Mouse (Mus musculus) neural tube, embryonic 14.5 days (tissue): ENCODE measurements at regions not wholly inside any gene's neighbourhood (a gene's known extent, or its start where the extent isn't known, plus 50 kb on each side); places are given as distances from the start of the nearest gene placed in this dataset.

Source experiments
- ATAC-seq: fragments of 200-750 bp; cut with Nextera tagmentation; 2 replicates; pipeline ENCODE4 v1.8.0; 2017; ENCODE audit warnings: low read depth, mild to moderate bottlenecking, moderate TSS enrichment, moderate library complexity
- H3K27ac ChIP-seq: fragments of 300-500 bp; sonication (generic); 2 replicates; pipeline ENCODE4 v1.5.1; 2014; ENCODE audit warnings: low read depth, mild to moderate bottlenecking, control low read depth, low read length, moderate library complexity, mixed read lengths
- H3K27me3 ChIP-seq: fragments of 300-500 bp; sonication (generic); 2 replicates; pipeline ENCODE4 v1.6.1; 2014; ENCODE audit warnings: low read length; ENCODE audit not compliant: control insufficient read depth, insufficient read depth
- H3K36me3 ChIP-seq: fragments of 300-500 bp; sonication (generic); 2 replicates; pipeline ENCODE4 v1.6.1; 2014; ENCODE audit warnings: low read length, mixed read lengths; ENCODE audit not compliant: control insufficient read depth, insufficient read depth
- H3K4me1 ChIP-seq: fragments of 300-500 bp; sonication (generic); 2 replicates; pipeline ENCODE4 v1.6.1; 2014; ENCODE audit warnings: low read length; ENCODE audit not compliant: control insufficient read depth, insufficient read depth
- H3K4me2 ChIP-seq: fragments of 300-500 bp; sonication (generic); 2 replicates; pipeline ENCODE4 v1.6.1; 2014; ENCODE audit warnings: mild to moderate bottlenecking, low read depth, low read length, control low read depth
- H3K4me3 ChIP-seq: fragments of 300-500 bp; sonication (generic); 2 replicates; pipeline ENCODE4 v1.5.1; 2014; ENCODE audit warnings: low read depth, low read length, control low read depth, mixed read lengths
- H3K9ac ChIP-seq: fragments of 300-500 bp; sonication (generic); replicated peaks from 2 replicates; pipeline ENCODE4 v1.6.1; 2014; ENCODE audit warnings: low read depth, mild to moderate bottlenecking, control low read depth, low read length, mixed read lengths
- H3K9me3 ChIP-seq: fragments of 300-500 bp; sonication (generic); 2 replicates; pipeline ENCODE4 v1.6.1; 2016; ENCODE audit warnings: low read length; ENCODE audit not compliant: control insufficient read depth
- WGBS: fragments of 180-500 bp; shearing (Covaris S2); extraction: QIAGEN DNeasy Blood & Tissue Kit; methylation state at CpG from one replicate; pipeline ENCODE4 v1.1.7; 2014; 5-methylcytosine and 5-hydroxymethylcytosine counted together

GRCm38 (mm10) chr7:129742657-129743056 is 151.0 kb downstream of the Wdr11 start:
- no peak for ATAC-seq
- Histone ChIP-seq H3K4me1 (peaks cover 5% of the 10 kb centered on the region; the same call in 1 of the 2 replicates), H3K9ac (no peak overlapping the region), H3K4me2 (no peak overlapping the region), H3K27ac (no peak overlapping the region), H3K36me3 (no peaks in the 10 kb centered on the region), H3K27me3 (no peaks in the 10 kb centered on the region), H3K9me3 (no peaks in the 10 kb centered on the region), H3K4me3 (no peak overlapping the region)
- WGBS: 84% methylated on average over 4 of the region's 4 CpGs

- peaks cover 7% of the 10 kb centered on the region; the same call in 1 of the 2 replicates for H3K9me3 ChIP-seq
- no peaks in the 10 kb centered on the region for H3K27me3 ChIP-seq
- no peak overlapping the region for H3K4me2 ChIP-seq
- H3K4me1 ChIP-seq: peaks cover 5% of the 10 kb centered on the region; the same call in 1 of the 2 replicates
- no peaks in the 10 kb centered on the region for H3K36me3 ChIP-seq
- WGBS: 21% methylated on average over 16 of the region's 16 CpGs
- no peak overlapping the region for H3K4me3 ChIP-seq
- peak overlapping the region; percentile 61 for H3K27ac ChIP-seq
- ATAC-seq: 0 out of 2 replicates have a peak, but pooled peaks have one; percentile 21
- 0 out of 2 replicates have a peak overlapping the region, but pooled peaks have one; percentile 12 for H3K9ac ChIP-seq
Measured at GRCm38 (mm10) chr7:129743955-129744666, 152.4 kb downstream of the Wdr11 start.

- peaks cover 5% of the 10 kb centered on the region; the same call in 1 of the 2 replicates for H3K4me1 ChIP-seq
- H3K9me3 ChIP-seq: peaks cover 7% of the 10 kb centered on the region; the same call in 1 of the 2 replicates
- no peak for ATAC-seq
- no peaks in the 10 kb centered on the region for H3K27me3 ChIP-seq
- WGBS: 82% methylated on average over 5 of the region's 5 CpGs
- no peak overlapping the region for H3K9ac ChIP-seq
- no peak overlapping the region for H3K27ac ChIP-seq
- H3K36me3 ChIP-seq: no peaks in the 10 kb centered on the region
- H3K4me3 ChIP-seq: no peak overlapping the region
- no peak overlapping the region for H3K4me2 ChIP-seq
Measured at GRCm38 (mm10) chr7:129746639-129747038, 155.0 kb downstream of the Wdr11 start.

GRCm38 (mm10) chr7:129750936-129751335 is 159.3 kb downstream of the Wdr11 start:
- H3K4me1 ChIP-seq: no peaks in the 10 kb centered on the region
- no peak overlapping the region for H3K9ac ChIP-seq
- no peak overlapping the region for H3K27ac ChIP-seq
- H3K4me2 ChIP-seq: no peak overlapping the region
- H3K4me3 ChIP-seq: no peak overlapping the region
- peaks cover 7% of the 10 kb centered on the region; the same call in 1 of the 2 replicates for H3K9me3 ChIP-seq
- no peak for ATAC-seq
- no peaks in the 10 kb centered on the region for H3K36me3 ChIP-seq
- no peaks in the 10 kb centered on the region for H3K27me3 ChIP-seq

- H3K9ac ChIP-seq: no peak overlapping the region
- no peak overlapping the region for H3K4me3 ChIP-seq
- no peaks in the 10 kb centered on the region for H3K36me3 ChIP-seq
- H3K9me3 ChIP-seq: no peaks in the 10 kb centered on the region
- H3K27me3 ChIP-seq: no peaks in the 10 kb centered on the region
- no peak overlapping the region for H3K27ac ChIP-seq
- H3K4me1 ChIP-seq: no peaks in the 10 kb centered on the region
- 83% methylated on average over 5 of the region's 5 CpGs for WGBS
- no peak for ATAC-seq
- H3K4me2 ChIP-seq: no peak overlapping the region
Measured at GRCm38 (mm10) chr7:129754737-129755136, 163.1 kb downstream of the Wdr11 start.

- WGBS: 92% methylated on average over 6 of the region's 6 CpGs
- no peak overlapping the region for H3K27ac ChIP-seq
- no peak overlapping the region for H3K4me2 ChIP-seq
- H3K36me3 ChIP-seq: no peaks in the 10 kb centered on the region
- no peaks in the 10 kb centered on the region for H3K27me3 ChIP-seq
- H3K4me3 ChIP-seq: no peak overlapping the region
- no peaks in the 10 kb centered on the region for H3K9me3 ChIP-seq
- H3K9ac ChIP-seq: no peak overlapping the region
- H3K4me1 ChIP-seq: no peaks in the 10 kb centered on the region
- no peak for ATAC-seq
Measured at GRCm38 (mm10) chr7:129756138-129756537, 164.5 kb downstream of the Wdr11 start.

- Histone ChIP-seq H3K36me3 (no peaks in the 10 kb centered on the region), H3K9ac (no peak overlapping the region), H3K4me2 (no peak overlapping the region), H3K9me3 (no peaks in the 10 kb centered on the region), H3K27me3 (no peaks in the 10 kb centered on the region), H3K4me1 (no peaks in the 10 kb centered on the region), H3K27ac (no peak overlapping the region), H3K4me3 (no peak overlapping the region)
- ATAC-seq: no peak
- WGBS: 80% methylated on average over 4 of the region's 4 CpGs
Measured at GRCm38 (mm10) chr7:129759848-129760247, 168.2 kb downstream of the Wdr11 start.

- H3K9me3 ChIP-seq: no peaks in the 10 kb centered on the region
- H3K4me3 ChIP-seq: no peak overlapping the region
- no peak overlapping the region for H3K4me2 ChIP-seq
- no peak overlapping the region for H3K9ac ChIP-seq
- H3K36me3 ChIP-seq: no peaks in the 10 kb centered on the region
- no peaks in the 10 kb centered on the region for H3K4me1 ChIP-seq
- 98% methylated on average over 2 of the region's 2 CpGs for WGBS
- no peak for ATAC-seq
- H3K27me3 ChIP-seq: no peaks in the 10 kb centered on the region
- H3K27ac ChIP-seq: no peak overlapping the region
Measured at GRCm38 (mm10) chr7:129760386-129760785, 168.7 kb downstream of the Wdr11 start.

GRCm38 (mm10) chr7:129763754-129764153 is 172.1 kb downstream of the Wdr11 start:
- Histone ChIP-seq H3K4me3 (no peak overlapping the region), H3K4me2 (no peak overlapping the region), H3K9ac (no peak overlapping the region), H3K4me1 (no peaks in the 10 kb centered on the region), H3K36me3 (no peaks in the 10 kb centered on the region), H3K27ac (no peak overlapping the region), H3K27me3 (no peaks in the 10 kb centered on the region), H3K9me3 (no peaks in the 10 kb centered on the region)
- ATAC-seq: no peak
- 32% methylated on average over 5 of the region's 5 CpGs for WGBS
